Mouse (Mus musculus): Measurements from ENCODE around the gene Cyp24a1. TPM values are rescaled to one million over a fixed set of nuclear protein-coding genes. Genes with fewer than 3 reads are reported as not detected.

Gene Cyp24a1
- polyA plus RNA-seq, 1 experiment = 29.2 TPM

DNA sequence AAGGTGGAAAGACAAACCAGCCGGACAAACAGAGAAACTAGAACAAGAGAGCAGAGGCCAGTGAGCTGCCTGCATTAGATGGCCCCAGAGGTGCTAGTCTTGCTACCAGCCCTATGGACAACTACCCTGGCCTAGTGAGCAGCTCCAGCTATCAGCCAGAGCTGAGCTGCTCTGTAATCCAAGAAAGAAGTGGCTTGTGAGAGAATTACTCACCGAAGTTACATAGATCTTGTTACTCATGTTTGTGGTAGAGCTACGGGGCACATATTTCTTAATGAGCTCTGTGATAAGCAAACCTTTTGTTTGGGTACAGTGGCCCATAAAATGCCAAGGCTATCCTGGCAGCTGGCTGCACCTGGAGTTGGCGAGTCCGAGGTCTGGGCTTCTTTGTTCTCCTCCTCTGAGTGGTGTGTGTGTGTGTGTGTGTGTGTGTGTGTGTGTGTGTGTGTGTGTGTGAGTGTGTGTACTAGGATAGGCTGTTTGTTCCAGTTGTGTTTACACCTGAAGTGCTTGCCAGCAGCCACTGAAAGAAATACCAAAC is 50.0 kb downstream of the Cyp24a1 start:
- no peak for DNase-seq
- Histone ChIP-seq H3K4me3 (ENCODE audit: insufficient read depth, low read depth, low read length) (no peak overlapping the region), H3K27ac (ENCODE audit: insufficient read depth, low read depth, low read length) (no peak overlapping the region), H3K36me3 (ENCODE audit: control insufficient read depth, insufficient read depth, low read length) (no peaks in the 10 kb centered on the region), H3K4me1 (ENCODE audit: control insufficient read depth, insufficient read depth, low read length) (no peaks in the 10 kb centered on the region; the same call in 1 of the 2 replicates), H3K27me3 (replicated peaks; ENCODE audit: control insufficient read depth, insufficient read depth, low read length) (no peaks in the 10 kb centered on the region)
- 56% methylated on average over 5 of the region's 5 CpGs for WGBS
- TF ChIP-seq CTCF (conservative IDR thresholded peaks at IDR 0.05; ENCODE audit: insufficient read depth, insufficient read length, low read depth, low read length) = no peak
- TF ChIP-seq POLR2A (IDR thresholded peaks at IDR 0.05; ENCODE audit: low read depth, low read length) = no peak

DNA sequence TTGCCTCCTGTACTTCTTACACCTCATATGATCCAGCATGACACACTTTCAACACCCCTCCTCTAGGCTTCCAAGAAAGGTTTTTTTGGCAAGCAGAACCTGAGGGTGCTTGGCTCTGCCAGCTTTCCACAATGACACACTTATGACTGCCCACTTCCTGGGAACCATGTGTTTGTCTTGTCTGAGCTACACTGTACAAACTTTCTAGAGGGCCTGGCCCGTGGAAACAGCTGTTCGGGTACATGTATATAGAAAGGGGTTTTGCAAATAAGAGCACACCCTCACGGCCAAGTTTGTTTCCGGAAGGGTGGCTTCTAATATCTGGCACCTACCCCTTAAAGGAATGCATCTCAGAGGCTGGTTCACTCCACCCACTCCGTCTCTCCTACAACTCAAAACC is 51.1 kb downstream of the Cyp24a1 start:
- Histone ChIP-seq H3K4me3 (ENCODE audit: insufficient read depth, low read depth, low read length) (no peak overlapping the region), H3K36me3 (ENCODE audit: control insufficient read depth, insufficient read depth, low read length) (no peaks in the 10 kb centered on the region), H3K4me1 (ENCODE audit: control insufficient read depth, insufficient read depth, low read length) (no peaks in the 10 kb centered on the region), H3K27ac (ENCODE audit: insufficient read depth, low read depth, low read length) (no peak overlapping the region), H3K27me3 (replicated peaks; ENCODE audit: control insufficient read depth, insufficient read depth, low read length) (no peaks in the 10 kb centered on the region)
- DNase-seq = no peak
- TF ChIP-seq POLR2A (IDR thresholded peaks at IDR 0.05; ENCODE audit: low read depth, low read length) = no peak
- TF ChIP-seq CTCF (conservative IDR thresholded peaks at IDR 0.05; ENCODE audit: insufficient read depth, insufficient read length, low read depth, low read length) = no peak
- WGBS = 66% methylated on average over 5 of the region's 5 CpGs

DNA sequence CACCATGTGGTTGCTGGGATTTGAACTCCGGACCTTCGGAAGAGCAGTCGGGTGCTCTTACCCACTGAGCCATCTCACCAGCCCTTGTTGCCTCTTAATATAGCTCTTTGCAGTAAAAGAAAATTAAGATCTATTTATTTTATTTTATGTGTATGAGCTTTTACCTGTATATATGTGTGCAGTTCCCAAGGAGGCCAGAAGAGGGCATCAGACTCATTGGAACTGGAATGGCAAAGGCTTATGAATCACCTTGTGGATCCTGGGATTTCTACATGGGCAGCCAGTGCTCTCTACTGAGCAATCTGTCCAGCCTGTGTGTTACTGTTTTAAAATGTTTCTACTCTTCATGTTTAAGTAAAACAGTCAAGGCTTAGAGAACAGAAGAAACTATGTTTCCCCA is 54.4 kb downstream of the Cyp24a1 start:
- TF ChIP-seq POLR2A (IDR thresholded peaks at IDR 0.05; ENCODE audit: low read depth, low read length) = no peak
- peak; percentile 28; the same call in 1 of the 2 replicates for TF ChIP-seq CTCF (conservative IDR thresholded peaks at IDR 0.05; ENCODE audit: insufficient read depth, insufficient read length, low read depth, low read length)
- H3K4me3 ChIP-seq (ENCODE audit: insufficient read depth, low read depth, low read length) = no peak overlapping the region
- peak; percentile 46 for DNase-seq
- no peaks in the 10 kb centered on the region for H3K4me1 ChIP-seq (ENCODE audit: control insufficient read depth, insufficient read depth, low read length)
- WGBS = 82% methylated on average over 3 of the region's 3 CpGs
- H3K27me3 ChIP-seq (replicated peaks; ENCODE audit: control insufficient read depth, insufficient read depth, low read length) = no peaks in the 10 kb centered on the region
- H3K36me3 ChIP-seq (ENCODE audit: control insufficient read depth, insufficient read depth, low read length) = no peaks in the 10 kb centered on the region
- no peak overlapping the region for H3K27ac ChIP-seq (ENCODE audit: insufficient read depth, low read depth, low read length)

DNA sequence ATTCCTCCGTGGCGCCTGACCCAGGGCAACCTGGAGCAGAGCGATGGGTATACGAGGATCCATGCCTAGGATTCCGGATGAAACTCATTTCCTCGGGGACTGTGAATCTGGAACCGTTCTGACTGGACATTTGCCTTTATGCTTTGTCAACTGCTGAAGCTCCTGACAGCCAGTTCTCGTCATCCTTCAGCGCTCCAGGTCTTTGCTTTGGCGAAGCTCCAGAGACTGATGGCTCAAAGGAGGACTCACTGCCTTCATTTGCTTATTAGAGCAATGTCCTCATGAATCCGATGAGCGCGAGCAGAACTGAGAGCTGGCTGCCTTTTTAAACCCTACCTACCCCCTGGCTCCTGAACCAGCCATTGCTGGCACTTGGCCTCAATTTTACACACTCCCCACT is 58.2 kb downstream of the Cyp24a1 start:
- peak; percentile 55 for DNase-seq
- no peak overlapping the region for H3K4me3 ChIP-seq (ENCODE audit: insufficient read depth, low read depth, low read length)
- H3K4me1 ChIP-seq (ENCODE audit: control insufficient read depth, insufficient read depth, low read length) = no peaks in the 10 kb centered on the region
- no peak overlapping the region for H3K27ac ChIP-seq (ENCODE audit: insufficient read depth, low read depth, low read length)
- WGBS = 18% methylated on average over 13 of the region's 13 CpGs
- H3K36me3 ChIP-seq (ENCODE audit: control insufficient read depth, insufficient read depth, low read length) = no peaks in the 10 kb centered on the region
- no peaks in the 10 kb centered on the region for H3K27me3 ChIP-seq (replicated peaks; ENCODE audit: control insufficient read depth, insufficient read depth, low read length)
- TF ChIP-seq POLR2A (IDR thresholded peaks at IDR 0.05; ENCODE audit: low read depth, low read length) (no peak), CTCF (conservative IDR thresholded peaks at IDR 0.05; ENCODE audit: insufficient read depth, insufficient read length, low read depth, low read length) (no peak)

DNA sequence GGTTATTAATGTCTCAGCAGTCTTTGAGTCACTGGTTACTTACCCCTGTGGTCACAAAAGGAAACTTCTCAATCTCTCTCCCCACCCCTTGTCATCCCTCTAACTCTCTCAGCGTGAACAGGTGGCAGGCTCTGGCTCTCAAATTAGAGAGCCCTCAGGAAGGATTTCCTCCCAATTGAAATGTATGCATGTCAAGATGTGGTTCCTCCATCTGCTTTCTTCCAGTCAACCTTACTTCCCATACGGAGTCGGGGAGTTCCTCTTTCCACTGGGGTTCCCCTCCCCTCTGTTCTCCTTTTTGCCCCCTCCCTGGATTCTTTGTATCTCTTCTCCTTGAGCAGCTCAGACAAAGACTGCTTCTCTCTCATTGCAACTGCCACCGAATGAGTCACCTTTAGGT is 60.7 kb downstream of the Cyp24a1 start:
- Histone ChIP-seq H3K27me3 (replicated peaks; ENCODE audit: control insufficient read depth, insufficient read depth, low read length) (no peaks in the 10 kb centered on the region), H3K36me3 (ENCODE audit: control insufficient read depth, insufficient read depth, low read length) (no peaks in the 10 kb centered on the region), H3K4me3 (ENCODE audit: insufficient read depth, low read depth, low read length) (no peak overlapping the region), H3K27ac (ENCODE audit: insufficient read depth, low read depth, low read length) (no peak overlapping the region), H3K4me1 (ENCODE audit: control insufficient read depth, insufficient read depth, low read length) (no peaks in the 10 kb centered on the region)
- 71% methylated on average over 4 of the region's 4 CpGs for WGBS
- TF ChIP-seq POLR2A (IDR thresholded peaks at IDR 0.05; ENCODE audit: low read depth, low read length) = no peak
- TF ChIP-seq CTCF (conservative IDR thresholded peaks at IDR 0.05; ENCODE audit: insufficient read depth, insufficient read length, low read depth, low read length) = no peak
- DNase-seq = no peak

Other genes with a start within 250 kb of the Cyp24a1 start
- 0.29 and 0.45 TPM in 2 replicates for gene Bcas1, start 69.3 kb downstream of the Cyp24a1 start, polyA plus RNA-seq (2012; rRNA removed)
- 5.6 TPM in 2 replicates for gene Pfdn4, start 717 bp downstream of the Cyp24a1 start, polyA plus RNA-seq (2012; rRNA removed)
- not detected in 2 replicates for gene 4930470P17Rik, start 104.9 kb upstream of the Cyp24a1 start, polyA plus RNA-seq (2012; rRNA removed)
- gene Dok5, start 234.7 kb upstream of the Cyp24a1 start, polyA plus RNA-seq (2012; rRNA removed) = 0.10 and 0.16 TPM in 2 replicates